Mouse (Mus musculus): ENCODE results near the gene Lancl3. TPM values are rescaled to one million over a fixed set of nuclear protein-coding genes. Genes with fewer than 3 reads are reported as not detected.

Lancl3 gene
- 1 to 10 TPM; 2.3 to 4.9 (median 3.8) TPM for total RNA-seq (2022)

DNA sequence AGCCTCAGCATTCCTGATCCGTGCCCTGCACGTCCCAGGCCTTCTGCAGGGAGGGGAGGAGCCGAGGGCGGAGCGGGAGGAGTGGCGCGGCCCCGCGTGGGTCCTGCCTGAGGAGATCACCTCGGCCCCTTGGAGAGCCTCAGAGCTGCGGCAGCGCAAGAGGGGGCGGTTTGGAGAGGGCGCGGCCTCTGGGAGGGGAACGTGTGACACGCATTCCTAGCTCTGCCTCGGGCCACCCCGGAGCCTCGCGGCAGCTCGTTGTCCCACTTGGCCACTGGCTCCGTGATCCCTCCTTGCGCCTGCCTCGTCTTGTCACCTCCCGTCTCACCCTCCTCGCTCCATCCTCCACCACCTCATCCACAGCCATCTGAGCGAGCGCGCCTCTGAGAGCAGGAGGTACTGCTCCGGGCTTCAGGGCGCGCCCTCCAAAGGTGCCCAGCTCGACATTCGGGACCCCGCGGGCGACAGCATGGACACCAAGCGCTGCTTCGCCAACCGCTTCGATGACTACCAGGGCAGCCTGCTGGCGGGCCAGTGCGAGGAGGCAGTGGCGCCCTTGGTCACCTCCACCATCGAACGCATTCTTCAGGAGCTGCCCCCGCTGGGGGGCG is at the start of gene Lancl3:
Gene Lancl3 (plus strand): TSS at position 142 of the 611 bp plus-strand sequence.
- peak; percentile 13 for DNase-seq

DNA sequence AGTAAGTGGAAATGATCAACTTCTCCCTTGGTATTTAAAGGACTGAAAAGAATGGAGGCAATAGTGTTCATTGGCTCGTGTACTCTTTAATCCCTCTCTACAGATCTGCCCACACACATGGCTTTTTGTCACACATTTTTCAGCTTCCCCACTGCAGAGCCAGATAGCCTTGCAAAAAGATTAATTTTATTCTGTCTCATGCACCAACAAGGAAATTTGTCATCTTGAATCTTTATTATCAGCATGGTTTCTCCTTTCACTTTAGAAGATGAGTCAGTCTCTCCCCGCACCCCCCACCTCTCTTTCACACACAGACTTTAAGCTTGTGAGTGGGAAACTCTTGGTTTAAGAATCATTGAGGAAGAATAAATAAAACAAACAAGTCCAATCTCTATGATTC is 20.7 kb upstream of the Lancl3 start:
- DNase-seq, result no peak

DNA sequence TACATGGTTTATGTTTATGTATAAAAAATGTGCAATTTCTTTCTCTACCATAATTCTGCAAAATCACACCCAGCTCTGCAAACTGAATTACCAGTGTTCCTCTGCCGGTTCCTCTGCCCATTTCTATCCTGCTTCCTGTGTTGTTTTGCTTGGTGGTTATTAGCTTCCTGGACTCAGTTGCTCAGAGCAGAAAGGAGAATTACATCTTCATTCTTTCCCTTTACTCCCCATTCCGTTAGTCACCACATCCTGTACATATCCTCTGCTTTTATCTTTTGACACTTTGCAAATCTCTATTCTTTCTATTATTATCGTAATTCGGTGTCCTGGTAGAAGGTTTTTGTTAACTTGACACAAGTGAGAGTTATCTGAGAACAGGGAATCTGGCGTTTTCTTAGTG is 18.1 kb upstream of the Lancl3 start:
- no peak for DNase-seq

DNA sequence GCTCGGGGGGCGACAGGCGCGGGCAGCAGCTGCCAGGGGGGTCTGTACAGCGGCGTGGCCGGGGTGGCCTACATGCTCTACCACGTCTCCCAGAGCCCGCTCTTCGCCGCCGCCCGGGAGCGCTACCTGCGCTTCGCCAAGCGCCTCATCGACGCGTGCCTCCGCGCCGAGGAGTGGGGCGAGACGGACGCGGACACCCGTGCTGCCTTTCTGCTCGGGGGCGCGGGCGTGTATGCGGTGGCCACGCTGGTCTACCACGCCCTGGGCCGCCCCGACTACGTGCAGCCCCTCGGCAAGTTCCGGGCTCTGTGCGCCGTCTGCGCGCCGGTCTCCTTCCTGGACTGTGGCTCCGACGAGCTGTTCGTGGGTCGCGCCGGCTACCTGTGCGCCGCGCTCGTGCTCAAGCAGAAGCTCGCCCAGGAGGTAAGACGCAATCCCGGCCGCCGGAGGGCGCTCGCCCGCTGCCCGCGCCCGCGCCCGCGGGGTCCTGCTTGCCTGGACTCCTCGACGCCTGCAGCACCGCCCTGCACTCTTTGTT is 747 bp downstream of the Lancl3 start:
- peak; percentile 20 for DNase-seq

DNA sequence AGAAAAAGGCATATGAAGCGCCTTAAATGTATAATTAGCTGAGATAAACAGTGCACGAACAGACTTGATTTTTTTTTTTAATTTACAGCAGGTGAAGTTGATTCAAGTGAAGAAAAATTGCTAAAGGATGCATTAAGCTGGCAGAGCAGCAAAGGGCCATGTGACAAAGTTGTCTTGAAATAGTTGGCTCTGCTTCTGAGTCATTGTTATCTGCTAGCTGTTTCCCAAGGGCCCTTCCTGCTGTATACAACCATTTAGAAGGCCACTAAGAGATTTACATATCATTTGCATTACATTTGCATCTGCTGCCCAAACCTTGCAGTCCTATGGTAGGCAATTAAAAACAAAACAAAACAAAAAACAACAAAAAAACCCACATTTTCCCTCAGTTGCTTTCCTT is 2.3 kb downstream of the Lancl3 start:
- no peak for DNase-seq

DNA sequence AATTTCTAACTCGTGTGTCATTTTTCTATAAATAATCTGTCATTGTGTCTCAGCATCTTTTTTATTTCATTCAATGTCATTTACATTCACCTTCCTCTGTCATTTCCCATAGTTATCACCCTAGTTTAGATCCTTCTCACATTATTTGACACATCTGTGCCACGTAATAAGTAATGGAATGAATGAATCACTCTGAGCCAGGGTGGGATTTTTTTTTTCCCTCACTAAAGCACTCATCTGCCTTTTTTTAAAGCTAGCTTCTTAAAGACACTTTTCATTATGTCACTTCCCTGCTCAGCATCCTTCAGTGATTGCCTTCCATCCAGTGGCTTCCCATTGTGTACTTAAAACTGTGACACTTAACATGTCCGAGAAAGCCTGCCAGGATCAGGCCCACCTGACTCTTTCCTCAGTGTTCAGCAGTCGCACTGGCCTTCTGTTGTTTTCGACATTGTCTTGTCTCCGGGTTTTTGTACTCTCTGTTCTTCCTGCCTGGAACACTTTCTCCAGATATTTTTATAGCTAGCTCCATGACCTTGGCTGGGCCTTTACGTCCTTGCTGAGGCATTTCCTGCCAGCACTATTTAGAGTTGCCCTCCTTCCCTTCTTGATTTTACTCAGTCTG is 3.2 kb downstream of the Lancl3 start:
- DNase-seq, result peak; percentile 14

DNA sequence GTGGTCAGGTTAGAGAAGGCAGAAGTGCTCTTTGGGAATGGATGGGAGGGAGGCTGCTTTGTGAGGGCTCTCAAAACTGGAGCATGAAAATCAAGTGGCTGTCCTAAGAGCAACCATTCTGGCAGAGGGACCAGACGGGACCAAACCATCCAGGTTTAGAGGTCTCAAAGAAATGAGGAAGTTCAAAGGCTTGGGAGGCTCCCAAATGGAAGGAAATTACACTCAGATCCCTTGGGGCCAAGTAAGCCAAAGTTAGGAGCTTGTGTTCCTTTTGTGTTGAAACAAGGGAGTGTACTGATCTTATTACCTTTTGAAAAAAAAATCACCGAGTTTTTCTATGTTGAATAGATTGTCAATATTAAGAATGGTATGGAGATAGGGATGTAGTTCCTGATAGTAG is 5.4 kb downstream of the Lancl3 start:
- DNase-seq, result no peak

DNA sequence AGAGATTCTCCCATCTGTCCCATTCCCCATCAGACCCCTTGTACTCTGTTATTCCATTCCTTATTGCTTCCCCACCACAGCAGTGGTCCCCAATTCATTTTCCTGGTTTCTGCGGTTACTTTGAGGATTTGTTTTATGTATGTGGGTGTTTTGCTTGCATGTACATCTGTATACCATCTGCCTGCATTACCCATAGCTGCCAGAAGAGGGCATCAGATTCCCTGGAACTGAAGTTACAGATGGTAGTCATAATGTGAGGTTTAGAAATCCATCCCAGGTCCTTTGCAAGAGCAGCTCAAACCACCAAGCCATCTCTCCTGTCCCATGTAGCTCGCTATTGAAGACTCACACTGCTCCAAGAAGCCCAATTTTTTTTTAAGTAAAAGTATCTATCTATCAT is 16.5 kb downstream of the Lancl3 start:
- no peak for DNase-seq

DNA sequence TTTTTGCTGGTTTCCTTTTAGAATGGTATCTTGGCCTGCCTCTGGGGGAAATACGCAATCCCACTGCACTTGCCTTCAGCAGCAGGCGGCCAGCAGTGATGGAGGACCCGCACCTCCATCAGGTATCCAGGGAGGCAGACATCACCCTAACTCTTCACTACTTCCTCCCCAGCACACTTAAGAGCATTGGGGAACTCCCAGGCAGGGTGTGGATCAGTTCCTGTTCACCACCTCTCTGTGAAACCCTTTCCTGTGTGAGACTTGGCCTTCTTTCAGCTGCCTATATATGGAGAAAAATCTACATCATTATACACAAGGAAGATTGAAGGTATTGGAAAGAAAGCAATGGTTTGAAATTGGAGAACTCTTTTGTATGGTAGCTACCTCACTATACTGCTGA is 19.9 kb downstream of the Lancl3 start:
- no peak for DNase-seq

DNA sequence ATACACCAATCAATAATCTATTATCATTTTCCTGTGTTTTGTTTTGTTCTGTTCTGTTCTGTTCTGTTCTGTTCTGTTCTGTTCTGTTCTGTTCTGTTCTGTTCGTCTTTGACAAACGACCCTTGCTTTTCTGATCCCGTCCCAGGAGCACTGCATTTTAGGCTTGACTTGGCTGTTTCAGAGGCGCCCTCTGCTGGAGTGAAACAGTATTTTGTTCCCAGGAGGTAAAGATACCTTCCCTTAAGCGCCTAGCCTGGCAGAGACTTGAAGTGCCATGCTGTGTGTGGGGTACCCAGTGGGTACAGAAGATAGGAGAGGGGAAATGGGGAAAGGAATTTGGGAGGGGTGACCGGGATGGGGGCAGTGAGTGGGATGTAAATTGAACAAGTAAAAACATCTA is 21.5 kb downstream of the Lancl3 start:
- peak; percentile 14 for DNase-seq

DNA sequence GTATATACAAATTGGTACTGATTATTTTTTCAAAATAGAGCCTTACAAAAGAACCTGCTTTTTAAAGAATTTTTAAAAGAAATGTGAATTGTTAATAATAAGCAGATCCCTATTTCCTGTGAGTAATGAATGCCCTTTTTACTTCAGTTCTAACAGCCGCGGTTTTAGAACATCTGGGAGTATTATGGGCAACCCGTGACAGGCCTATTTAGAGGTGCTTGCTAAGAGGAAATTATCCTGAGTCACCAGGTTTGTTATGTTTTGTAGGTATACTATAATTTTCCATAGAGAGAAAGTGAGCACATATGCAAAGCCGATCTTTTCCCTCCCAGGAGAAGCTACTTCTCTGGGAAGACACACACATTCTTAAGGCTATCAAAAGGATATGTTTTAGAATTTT is 22.0 kb downstream of the Lancl3 start:
- no peak for DNase-seq

DNA sequence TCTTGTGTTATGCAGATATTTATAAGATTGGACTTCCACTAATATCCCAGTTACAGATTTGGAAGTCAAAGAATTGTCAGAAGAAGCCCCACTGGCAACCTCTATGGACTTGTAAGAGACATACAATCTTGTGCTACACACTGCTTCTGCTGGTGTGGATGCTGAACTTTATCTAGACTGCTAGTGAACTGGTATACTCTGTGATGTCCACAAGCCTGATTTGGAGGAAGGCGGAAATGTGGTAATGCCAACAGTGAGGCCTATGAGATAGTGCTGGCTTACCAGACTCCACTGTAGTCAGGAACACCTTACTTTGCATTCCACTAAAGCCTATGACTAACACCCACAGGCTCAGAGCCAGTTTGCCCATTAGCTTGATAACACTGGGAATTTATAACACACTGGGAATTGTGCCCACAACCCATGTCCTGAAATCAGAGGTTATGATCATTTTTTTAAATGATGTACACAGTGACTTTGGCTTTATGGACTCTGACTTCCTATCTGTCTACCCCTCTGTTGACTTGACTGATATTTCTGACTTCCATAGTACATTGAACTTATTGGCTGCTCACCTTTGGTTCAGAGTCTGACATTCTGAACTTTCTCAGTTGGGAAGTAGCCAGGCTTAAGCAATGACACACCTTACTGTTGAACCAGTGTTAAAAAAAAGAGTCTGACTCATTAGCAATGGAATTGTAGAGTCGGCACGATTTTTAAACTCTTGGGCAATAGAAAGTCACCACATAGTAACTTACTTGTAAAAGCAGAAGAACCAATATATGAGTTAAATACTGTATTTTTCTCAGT is 22.9 kb downstream of the Lancl3 start:
- peak; percentile 8 for DNase-seq

DNA sequence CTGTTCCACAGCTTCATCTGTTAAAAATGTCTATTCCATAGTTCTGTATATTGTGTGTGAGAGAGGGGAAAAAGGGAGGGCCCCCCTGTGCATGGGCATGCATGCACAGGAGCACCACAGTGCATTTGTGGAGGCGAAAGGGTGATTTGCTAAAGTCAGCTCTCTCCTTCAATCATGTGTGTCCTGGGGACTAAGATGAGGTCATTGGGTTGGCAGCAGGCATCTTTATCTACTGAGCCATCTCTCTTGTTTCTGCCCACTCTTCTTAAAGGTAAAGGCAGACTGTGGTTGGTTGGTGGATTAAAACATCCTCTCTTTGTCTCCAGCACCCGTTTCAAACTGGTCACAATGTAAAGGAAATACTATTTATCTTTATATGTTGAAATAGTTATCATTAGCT is 27.4 kb downstream of the Lancl3 start:
- DNase-seq, result no peak

DNA sequence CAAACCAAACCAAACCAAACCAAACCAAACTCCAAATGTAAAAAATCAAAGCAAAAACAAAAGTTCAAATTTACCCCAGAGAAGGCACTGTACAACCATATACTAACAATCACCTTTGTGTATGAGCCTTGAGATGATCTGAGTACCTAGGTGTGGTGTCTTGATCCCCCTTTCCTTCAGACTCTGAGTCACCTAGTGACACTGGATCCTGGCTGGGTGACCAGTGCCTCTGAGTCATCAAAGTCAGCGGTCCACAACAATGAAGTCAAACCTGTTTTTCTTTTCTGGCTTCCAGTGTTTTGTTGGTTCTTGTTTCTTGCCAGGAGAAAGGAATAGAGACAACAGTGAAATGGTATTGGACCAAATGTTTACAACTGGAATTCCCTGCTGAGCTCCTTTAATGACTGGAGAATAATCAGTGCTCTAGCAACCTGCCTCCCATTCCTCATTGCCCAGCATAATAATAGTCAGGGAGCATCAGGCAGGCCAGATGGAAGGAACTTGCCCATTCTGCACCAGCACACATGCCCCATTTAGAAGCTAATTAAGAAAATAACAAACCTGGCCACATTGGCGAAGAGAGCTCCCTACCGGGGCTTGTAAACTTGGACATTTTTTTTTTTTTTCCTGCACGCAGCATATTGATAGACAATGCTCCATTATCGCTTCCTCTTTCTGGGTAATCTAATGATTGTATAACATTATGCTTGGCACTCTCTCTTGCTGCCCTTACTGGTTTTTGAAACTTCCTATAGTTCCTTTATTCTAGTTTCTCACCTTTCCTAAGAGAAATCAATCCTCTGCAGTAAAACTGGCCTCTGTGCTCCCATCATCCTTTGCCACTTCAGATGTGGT is 41.3 kb downstream of the Lancl3 start:
- DNase-seq, result no peak

DNA sequence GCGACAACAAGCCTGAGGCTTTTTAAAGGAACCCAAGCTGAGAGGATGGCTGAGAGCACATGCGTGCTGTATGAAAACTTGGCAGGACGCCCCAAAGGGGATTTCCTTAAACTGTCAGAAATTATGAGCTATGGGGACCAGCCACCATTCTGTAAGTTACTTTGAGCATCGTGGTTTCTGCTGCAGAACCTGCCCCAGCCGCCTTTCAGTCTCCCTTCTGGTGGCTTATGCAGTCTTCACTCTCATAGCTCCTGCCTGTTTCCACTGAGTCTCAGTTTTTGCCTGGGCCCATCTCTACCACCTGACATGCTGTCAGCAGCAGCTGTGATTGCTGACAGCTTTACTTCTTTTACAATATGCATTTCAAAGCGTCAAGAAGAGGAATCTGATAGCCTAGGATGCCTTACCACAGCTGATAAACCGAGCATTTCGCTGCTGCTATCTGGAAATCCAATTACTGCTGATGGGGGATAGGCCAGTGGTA is 43.7 kb downstream of the Lancl3 start:
- DNase-seq, result no peak

DNA sequence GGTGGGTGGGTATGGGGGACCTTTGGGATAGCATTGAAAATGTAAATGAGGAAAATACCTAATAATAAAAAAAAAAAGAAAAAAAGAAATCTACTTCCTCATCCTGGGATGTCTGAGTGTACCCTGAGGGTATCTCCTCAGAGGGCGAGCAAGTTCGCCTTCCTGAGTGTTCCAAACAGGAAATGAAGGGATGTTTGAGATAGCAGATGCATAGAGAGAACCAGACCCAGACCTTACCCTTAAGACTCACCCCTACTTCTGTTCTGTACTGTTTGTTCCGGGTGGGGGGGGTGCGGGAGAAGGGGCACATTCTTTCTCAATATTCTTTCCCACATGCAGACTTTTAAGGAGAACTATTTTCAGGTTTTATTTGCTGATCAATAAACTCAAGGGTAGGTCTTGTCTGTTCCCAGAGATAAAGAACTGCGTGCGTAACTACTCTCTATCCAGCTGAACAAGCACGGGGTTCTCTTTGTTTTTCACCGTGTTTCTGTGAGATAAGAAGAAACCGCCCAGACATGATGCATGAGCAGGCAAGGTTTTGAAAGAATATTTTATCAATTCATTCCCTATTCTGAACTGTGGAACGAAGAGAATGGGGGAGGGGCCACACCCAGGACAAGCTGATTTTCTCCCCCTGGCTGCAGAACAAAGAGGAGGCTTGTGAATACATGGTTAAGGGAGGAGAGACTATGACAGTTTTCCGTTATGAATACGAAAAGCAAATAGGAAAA is 45.1 kb downstream of the Lancl3 start:
- no peak for DNase-seq

DNA sequence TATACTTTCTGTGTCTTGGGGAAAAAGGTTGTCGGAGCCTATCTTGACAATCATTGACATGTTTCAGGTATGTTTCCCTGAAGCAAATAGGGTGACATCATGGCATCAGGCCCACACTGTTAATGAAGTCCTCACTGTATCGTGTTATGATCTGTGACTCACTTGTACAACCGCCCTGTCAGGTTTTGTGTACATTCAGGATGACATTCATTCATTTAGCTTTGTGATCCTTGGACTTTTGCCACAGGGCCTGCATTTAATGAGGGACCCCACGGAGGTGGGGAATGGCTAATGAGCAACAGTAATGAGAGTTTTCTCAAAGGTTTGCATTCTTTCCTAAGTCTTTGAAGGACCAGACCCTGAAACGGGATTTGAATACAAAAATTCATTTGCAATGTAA is 49.2 kb downstream of the Lancl3 start:
- no peak for DNase-seq

DNA sequence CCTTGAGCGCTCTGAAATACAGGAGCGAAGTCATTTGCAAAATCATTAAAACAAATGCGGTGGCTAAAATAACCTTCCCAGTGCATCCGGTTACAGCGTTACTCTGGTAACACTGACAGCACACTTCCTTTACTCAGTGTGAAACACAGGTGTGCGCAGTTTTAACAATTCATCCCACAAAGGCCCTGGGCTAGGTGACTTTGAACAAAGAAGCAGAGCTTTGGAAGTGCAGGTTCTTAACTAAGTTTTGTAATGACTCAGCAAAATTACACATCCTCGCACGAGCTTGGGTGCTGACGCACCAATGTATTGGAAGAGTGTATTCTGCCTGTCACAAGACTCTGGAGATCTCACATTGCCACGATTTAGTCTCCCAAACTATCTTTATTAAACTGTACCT is 54.3 kb downstream of the Lancl3 start:
- DNase-seq, result no peak

DNA sequence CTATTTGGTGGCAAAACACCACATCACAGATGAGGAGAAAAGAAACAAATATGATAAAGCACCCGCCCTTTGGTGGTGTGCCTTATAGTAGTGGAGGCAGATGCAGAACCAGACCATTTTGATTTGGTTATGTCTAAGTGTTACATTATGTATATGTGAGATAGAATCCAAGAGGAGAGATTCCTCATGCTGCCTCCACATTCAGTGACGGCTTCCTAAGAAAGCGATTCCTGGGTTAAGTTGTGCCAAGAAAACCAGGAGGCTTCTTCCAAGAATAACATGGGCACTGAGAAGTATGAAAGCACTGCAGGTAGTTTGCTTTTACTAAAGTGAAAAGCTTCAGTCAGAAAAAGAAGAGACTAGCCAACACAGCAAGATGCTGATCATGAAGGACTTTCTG is 55.2 kb downstream of the Lancl3 start:
- no peak for DNase-seq

DNA sequence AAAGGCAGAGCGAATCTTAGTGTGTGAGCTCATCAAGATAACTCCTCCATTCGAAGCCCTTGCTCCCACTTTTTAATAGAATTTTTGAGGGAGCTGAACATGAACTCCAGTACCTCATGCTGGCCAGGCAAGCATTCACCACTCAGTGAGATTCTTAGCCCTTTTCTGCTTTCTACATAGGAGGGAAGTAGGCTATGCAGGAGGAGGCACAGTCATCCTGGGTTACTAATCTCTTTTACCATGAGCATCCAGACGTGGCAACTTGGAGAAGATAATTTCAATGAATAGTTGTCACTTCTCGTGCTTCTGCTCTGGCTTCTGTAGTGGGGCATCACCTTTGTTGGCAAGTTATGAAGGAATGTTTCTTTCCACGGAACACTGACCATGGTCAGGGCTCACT is 57.1 kb downstream of the Lancl3 start, which contains the start of gene Gm14862:
Gene Gm14862 (minus strand): TSS at position 134 of the 400 bp plus-strand sequence.
- no peak for DNase-seq

DNA sequence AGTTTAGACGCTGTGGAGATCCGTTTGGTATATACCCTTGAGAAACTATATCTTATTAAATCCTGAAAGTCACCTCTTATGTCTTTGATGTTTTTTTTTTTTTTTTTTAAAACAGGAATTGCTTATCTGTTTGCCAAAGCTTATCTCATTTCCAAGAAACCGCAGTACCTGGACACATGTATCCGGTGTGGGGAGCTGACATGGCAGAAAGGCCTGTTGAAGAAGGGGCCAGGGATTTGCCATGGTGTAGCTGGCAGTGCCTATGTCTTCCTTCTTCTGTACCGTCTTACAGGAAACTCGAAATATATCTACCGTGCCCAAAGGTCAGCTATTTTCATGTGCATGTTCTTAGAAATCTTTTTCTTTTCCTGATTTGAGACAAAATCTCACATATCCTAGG is 58.1 kb downstream of the Lancl3 start:
- DNase-seq, result no peak

DNA sequence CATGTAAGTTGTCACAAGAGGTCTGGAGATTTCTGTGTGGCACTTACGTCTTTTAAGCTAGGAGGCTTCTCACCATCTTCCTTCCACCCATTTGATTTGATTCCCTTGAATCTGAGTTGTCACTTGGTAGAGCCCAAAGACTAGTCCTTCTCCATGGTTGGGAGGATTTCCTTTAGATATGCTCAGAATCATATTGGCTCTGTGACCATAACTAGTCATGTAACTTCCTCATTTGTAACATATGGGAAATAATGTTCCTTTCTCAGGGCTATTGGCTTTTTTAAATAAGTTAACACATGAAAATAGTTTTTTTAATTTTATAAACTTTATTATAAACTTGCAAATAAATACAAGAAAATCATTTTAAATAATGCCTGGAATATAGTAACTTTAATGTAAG is 59.6 kb downstream of the Lancl3 start:
- no peak for DNase-seq

All from adrenal gland, adult 8-10 months (tissue).